Mouse (Mus musculus) adrenal gland, postnatal 14 days (tissue): ENCODE results near the gene Ahr. TPM values are rescaled to one million over a fixed set of nuclear protein-coding genes. Genes with fewer than 3 reads are reported as not detected.
A peak's percentile ranks its signal among the peaks of the same experiment; 100 is the strongest.

Experiments
- DNase-seq: peaks from one replicate; pipeline ENCODE4 v3.0.0; 2021; ENCODE audit warnings: mixed read lengths
- long read RNA-seq, 2 experiments: library from polyadenylated mRNA; stranded (forward); transcript quantifications; one replicate each; pipeline ENCODE4 v2.0.0; 2021
- total RNA-seq: library from RNA; stranded (reverse); gene quantifications from 2 replicates; pipeline ENCODE4 v1.2.3, GENCODE M21; 2021

The Ahr gene
- 8.3 and 8.7 TPM in 2 replicates for total RNA-seq
- long read RNA-seq, experiment 1, full-length matches to known transcripts, result 7 of 7 reads
- long read RNA-seq, experiment 1, partial matches to known transcripts, result 0 of 7 reads
- long read RNA-seq, experiment 1, other reads (novel, unspliced or antisense), result 0 of 7 reads
- long read RNA-seq, experiment 2, full-length matches to known transcripts, result 2 of 3 reads
- long read RNA-seq, experiment 2, partial matches to known transcripts, result 0 of 3 reads
- long read RNA-seq, experiment 2, other reads (novel, unspliced or antisense), result 1 of 3 reads

DNA sequence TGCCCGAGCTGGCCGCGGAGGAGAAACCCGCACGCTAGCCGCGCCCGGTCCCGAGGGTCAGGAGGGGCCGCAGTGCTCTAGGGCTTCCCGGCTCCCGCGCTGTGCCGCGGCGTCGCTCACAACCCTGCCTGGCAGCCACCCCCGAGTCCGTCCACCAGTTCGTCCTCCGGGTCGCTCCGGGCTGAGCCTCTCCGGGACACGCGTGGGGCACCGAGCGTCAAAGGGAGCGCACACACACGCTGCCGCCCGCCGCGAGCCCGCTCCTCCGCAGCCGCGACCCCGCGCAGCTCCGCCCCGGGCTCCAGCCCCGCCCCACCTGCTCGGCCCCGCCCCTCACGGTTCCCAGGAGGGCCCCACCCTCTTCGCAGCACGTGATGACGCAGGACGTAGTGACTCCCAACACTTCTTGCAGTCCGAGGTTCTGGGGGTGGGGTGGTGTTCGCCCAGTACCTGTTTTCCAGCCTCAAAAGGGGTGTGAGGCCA is at the start of gene Ahr:
Ahr (minus strand) TSS at position 285 of the 483 bp plus-strand sequence.
- DNase-seq, result peak; percentile 92

DNA sequence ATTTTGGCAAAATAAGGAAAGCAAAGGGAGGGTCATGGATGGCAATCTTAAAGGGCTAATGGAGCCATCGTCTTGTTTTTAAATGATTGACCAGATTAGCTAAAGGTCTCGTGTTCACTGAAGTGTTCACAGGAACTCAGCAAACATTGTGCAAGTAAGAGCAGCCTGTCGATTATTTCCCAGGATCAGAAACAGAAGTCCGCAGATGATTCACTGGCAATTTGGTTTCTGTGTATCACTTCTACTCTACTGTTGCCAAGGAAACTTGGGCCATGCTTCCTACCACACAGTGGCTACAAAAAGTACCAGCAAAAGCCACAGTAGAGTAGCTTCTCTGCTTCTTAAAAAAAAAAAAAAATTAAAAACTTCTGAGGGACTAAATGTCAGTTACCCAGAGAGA is 44.0 kb upstream of the Ahr start:
- DNase-seq, result no peak

DNA sequence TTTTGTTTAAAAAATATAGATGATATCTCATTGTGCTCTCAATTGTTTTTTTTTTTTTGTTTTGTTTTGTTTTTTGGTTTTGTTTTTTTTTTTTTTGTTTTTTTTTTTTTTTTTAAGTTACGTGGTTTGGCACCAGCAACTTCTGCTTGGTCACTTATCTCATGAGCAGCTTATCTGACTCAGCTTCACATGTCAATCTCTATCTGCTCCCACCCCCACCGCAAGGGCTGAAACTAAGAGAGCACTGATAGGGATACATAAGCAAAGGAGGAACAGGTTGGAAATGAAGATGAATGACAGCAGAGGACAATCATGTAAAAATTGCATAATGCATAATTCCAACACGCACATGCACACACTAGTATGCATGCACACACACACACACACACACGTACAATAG is 41.3 kb upstream of the Ahr start:
- DNase-seq, result no peak

DNA sequence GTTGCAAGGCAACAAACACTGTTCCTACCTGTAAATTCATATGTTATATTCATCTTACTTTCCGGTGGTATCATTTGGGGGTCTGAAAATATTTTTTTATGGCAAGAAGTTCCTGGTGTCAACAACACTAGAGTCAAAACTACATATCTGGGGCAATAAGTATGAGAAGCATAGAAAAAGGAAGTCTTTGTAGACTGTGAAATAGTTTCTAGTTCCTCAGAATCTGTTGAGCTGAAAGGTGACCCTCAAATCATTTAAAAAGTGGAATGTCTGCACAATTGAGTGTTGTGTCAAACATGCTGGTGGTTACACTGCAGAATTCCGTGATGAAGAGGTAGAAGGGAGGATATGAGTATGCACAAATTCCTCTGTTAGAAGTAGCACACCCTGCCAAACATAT is 38.9 kb upstream of the Ahr start:
- no peak for DNase-seq

DNA sequence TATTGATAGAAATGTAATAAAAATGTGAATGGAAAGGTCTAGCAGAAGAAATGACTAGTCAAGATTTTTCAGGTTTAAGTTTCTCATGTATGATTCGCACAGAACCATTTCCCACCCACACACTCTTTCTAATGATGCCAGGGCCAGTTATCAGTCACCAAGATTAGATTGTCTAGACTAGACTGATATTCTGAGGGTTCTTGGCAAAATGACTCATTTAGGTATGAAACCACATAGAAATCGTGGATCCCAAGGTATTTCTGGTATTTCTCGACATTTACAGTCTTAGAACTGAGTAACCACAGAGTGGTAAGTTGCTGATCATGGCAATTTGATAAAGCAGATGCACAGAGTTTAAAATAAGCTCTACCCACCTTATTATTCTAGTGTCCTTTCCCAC is 28.0 kb upstream of the Ahr start:
- no peak for DNase-seq

DNA sequence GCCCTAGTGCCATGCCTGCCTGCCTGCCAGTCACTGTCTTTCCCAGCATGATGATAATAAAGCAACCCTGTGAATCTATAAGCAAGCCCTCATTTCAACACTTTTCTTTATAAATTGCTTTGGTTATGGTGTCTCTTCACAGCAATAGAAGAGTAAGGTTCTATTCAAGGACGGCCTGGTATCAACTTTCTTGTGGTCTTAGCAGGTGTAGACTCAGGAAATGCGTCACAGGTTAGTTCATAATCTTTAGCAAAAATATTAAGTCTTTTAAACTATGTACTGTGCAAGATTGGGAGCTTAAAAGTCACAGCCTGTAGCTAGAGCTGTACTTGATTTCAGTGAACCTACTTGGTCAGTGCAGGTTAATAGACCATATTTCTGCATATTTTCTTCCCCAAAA is 24.0 kb upstream of the Ahr start:
- DNase-seq, result no peak

DNA sequence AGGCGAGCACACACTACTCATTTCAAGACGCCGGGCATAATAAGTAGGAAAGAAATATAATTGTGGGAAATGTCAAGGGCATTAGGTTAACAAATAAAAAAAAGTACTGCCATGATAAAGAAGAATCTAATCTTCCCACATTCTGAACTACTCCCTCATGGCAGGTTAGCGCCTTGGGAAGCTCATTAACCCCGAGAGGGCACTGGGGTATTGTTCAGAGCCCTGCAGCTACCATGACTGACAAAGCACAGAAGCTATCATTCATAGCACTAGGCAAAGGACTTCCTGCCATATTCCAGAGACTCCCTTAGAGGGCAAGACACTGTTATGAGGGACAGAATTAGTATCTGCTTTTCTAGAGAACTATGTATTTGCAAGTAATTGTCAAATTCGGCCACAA is 21.1 kb upstream of the Ahr start:
- DNase-seq, result no peak

DNA sequence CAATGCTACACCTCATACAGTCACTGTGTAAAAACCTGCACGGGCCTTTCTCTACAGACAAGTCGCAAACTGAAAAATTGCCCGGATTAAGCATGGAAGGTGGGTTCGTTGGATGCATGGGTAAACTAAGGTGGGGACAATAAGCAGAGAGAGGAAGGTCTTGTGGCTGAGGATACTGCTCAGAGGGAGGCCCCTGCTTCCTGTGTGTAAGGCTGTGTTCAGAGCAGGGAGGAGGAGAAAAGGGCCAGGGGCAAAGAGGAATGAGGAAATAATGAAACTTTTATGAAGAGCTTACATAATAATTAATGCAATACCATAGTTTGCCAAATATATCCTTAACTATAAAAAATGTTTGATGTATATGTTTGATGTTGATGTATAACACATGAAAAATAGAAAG is 19.5 kb upstream of the Ahr start:
- DNase-seq, result no peak

DNA sequence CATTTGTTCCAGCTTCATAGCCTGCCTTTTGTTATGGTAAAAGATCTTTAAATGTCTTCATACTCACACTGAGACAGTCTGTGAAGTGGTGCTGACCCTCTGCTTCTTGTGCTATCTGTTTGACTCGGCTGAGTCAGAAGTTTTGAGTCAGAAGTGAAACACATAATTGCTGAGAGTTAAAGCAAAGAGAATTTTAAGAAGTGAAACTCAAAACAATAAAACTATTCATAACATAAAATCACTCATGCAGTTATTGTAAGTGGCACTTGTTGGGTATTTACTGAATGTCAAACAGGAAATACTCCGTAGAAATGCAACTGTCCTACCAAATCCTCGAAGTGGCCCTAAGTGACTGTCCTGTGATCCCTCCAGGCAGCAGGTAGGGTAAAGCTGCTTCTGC is 18.3 kb upstream of the Ahr start:
- no peak for DNase-seq

DNA sequence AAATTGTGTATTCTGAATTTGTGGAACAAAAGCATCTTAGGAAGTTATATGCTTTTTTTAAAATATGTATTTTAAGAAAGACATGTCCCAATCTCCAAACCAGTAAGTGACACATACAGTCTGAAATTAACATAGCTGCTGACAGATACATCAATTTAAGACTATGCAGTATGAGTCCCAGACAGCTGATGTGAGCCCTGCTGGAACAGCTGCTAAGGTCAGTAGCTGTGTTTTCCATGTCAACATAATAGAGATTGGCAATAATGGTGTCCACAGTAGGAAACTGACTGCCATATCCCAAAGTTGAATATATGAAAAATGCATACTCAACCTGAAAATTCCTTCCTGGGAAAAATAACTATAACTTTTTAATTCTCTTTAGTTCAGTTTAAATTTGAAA is 15.5 kb upstream of the Ahr start:
- DNase-seq, result no peak

DNA sequence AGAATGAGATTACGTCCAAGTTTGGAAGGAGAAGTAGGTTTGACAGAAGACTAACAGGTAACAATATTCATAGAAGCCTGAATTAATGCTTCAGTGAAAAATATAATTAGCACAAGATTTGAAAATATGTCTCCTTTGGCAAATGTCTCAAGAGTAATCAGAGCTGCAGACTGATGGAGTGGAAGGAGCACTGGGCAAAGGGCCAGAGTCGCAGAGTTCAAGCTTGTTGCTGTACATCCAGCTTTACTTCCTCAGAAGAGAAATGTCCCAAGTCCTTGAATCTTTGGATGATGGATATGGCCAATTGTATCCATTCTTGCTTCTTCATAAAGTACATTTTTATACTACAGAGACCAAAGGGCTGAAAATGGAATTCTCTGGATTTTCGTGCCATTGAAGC is 8.0 kb upstream of the Ahr start:
- no peak for DNase-seq

DNA sequence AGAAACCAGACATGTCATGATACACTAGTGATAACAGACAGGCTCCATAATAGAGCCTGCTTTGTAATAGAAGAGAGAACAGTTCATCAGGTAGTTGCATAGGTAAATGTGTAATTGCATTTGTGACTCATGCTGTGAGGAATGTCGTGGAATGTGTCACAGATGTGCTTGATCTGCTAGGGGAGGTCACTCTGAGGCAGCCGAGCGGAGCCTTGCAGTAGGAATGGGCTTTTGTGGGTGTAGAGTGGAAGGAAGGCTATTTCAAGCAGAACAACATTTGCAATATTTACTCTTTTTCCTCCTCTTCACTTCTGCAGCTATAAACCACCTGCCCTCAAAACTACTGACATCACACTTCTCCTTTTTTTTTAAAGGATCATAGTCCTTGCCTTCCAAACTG is 4.0 kb upstream of the Ahr start:
- DNase-seq, result no peak

DNA sequence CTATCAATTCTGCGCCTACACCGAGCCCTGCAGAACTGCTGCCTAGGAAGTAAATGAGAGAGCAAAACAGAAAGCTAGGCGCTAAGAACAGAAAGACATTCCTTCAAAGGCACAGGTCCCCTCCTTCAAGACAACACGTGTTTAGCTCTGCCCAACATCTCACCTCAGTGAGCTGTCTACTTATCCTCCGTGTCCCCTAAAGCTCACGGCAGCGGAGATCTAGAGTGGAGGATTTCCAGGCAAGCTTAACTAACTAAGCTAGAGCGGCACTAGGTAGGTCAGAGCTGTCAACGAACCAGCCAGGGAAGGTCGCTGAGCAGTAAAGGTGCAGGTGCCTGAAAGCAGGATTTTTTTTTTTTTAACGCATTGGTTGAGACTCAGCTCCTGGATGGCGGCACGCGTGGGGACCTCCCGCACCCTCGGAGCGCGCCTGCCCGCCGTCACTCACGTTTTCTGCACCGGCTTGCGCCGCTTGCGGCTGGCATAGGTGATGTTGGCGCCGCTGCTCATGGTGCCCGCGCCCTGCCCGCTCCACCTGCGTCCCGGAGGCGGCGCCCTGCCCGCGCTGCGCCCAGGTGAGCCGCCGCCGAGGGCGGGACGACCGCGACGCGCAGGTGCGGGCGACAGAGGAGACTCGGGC is 604 bp downstream of the Ahr start:
- no peak for DNase-seq

DNA sequence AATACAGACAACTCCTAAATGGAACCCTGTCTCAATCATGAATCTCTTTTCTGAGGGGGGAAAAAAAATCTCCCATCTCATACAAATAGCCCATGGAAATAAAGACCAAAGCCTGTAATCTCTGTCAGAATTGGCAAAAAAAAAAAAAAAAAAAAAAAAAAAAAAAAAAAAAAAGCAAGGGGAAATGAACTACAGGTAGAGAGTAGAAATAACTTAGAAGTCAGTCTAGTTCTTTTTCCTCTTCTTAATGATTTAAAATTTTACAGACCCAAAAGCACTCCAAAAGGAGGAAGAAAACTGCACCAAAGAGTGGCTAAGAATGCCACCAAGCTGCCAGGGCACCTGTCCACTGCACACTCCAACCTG is 1.1 kb downstream of the Ahr start:
- DNase-seq, result no peak

DNA sequence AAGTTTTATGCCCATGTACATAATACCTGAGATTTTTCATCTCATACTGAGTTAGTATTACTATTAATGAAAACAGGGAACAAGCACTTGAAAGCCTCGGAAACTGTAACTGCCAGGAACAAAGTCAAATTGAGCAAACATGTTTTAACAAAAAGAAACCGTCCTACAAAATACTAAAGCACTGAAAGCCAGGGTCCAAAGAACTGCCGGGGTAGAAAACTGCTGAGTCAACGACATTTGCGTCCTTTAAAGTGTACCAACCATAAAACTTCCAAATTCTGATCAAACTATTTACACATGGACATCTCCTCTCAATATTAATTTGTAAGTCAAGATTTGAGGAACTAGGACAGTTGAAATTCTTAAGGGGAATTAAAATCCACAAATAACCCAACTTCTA is 1.7 kb downstream of the Ahr start:
- no peak for DNase-seq

DNA sequence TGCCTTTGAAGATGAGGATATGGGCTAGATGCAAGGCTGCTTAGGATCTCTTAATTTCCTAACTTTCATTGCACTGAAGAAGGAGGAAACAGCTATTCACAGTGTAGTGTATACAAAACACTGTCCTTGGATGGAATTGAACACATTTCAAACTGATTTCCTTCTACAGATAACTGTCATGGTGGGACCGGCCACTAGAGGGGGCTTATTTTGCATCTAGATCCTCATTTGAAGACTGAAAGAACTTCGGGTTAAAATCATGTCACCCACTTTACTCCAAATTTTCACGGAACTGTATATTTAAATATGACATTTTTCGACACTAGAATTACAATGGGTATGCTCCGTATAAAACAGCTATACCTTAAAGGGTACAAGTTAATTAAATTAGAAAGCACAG is 2.7 kb downstream of the Ahr start:
- peak; percentile 69 for DNase-seq

DNA sequence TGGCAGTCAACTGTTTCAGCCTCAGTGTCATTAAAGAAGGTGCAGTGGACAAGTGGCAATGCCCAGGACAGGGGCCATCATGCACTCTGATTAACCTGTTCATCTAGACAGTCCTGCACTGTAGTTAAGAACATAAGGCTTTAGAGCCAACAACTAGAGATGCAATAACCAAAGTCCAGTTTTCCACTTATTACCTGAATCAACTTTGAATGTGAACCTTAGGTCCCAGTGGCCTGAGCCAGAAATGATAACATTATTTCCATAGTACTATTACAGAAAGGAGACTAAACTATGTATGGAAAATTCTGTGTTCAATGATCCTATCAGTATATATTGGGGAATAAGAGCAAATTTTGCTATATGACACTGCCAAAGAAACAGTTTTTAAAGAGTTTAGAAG is 4.3 kb downstream of the Ahr start:
- DNase-seq, result no peak

DNA sequence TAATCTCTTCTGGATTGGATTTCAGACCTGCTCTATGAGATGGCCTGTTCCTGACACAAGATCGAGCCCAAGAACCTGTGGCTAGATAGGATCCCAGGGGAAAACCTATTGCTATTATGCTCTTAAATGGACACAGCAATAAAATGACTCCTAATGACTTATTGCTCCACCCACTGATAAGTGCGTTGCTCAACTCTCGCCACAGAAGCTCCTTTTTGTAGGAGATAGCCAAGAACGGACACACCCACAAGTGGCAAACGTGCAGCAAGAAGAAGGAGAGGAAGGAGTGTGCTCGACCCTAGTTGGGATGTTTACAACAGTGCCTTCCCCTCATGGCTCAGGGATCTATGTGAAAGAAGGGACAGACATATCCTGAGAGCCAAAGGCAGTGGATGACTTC is 7.4 kb downstream of the Ahr start:
- no peak for DNase-seq

DNA sequence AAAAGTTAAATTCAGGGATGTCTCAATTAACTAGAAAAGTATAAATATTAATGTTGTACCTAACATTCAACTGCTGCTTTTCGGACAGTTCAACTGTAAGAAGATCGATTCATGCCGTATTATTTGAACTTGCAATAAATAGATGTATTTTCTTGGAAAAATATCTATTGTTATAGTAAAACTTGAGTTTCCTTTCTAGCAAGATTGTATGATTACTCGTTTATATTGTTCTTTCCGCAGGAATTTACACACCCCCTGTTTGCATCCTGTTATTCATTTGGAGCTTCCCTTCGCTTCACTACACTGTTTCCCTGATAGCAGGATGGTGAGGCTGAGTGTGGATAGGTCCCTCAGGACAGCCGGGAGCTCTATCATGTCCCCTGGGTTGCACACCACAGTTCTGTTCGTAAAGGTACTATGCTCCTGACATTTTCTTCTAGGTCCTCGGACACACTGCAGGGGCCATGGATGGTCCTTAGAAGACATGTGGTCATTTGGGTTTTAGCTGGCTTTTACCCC is 12.2 kb downstream of the Ahr start:
- no peak for DNase-seq

DNA sequence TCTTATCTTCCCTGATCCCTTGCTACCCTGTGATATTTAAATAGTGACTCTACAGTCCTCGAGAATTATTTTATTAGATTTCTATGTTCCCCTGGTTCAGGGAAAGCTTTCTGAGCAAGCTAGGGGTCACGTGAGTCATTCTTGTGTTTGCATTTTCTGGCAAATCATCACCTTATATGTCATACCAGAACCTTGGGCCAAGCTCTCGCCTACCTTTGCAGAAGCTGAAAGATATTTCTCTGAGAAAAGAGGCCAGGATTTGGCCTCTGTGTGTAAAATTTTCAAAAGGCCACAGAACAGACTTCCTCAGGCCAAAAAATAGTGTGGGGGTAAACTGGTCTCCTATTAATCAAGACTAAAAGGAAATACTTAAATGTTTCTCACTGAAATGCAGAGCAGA is 19.2 kb downstream of the Ahr start:
- no peak for DNase-seq

DNA sequence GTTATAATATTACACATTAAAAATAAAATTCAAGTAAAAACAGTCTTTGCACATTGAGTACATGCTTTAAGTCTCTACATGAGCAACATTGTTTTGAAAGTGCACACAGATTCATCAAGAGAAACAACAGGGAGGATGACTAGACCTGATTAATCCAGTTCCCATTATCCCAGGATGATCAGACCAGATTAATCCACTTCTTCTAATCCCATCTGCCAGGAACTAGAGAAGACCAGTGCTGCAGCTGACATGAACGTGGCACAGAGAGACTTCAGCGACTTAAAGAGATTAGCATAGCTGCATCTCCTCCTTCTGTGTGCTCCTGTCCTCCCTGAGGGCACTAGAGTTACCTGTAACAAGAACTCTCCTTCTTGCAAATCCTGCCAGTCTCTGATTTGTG is 20.2 kb downstream of the Ahr start:
- DNase-seq, result no peak

DNA sequence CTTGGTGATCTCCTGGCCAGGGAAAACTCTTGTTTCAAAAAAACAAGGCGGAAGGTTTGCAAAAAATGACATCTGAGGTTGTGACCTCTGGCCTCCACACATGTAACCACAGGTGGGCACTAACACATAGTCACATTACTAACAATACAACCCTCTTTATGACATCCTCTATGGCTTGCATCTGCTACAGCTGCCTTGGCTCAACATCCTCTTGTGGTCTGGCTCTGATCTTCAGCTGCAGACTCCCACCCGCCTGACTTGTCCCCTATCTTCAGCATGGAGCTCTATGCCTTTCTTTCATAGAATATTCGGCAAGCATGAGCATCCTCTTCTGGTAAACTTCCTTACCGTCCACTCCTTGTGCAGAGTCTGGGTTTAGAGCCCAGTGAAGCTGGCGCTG is 24.1 kb downstream of the Ahr start:
- no peak for DNase-seq

DNA sequence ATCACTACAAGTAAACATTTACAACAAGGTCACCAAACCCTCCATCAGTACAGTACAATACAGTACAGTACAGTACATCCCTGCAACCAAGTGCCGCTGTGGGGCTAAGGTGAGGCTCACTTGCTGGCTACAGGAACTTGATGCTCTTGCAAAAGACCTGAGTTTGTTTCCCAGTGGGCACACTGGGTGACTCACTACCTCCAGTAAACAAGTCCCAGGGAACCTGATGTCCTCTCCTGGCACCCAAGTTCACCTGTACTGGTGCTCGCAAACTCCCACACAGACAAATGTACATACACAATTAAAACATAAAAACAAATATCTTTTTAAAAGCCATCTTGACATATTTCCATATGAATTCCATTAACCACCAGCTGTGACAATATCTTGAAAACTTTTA is 28.5 kb downstream of the Ahr start:
- no peak for DNase-seq

DNA sequence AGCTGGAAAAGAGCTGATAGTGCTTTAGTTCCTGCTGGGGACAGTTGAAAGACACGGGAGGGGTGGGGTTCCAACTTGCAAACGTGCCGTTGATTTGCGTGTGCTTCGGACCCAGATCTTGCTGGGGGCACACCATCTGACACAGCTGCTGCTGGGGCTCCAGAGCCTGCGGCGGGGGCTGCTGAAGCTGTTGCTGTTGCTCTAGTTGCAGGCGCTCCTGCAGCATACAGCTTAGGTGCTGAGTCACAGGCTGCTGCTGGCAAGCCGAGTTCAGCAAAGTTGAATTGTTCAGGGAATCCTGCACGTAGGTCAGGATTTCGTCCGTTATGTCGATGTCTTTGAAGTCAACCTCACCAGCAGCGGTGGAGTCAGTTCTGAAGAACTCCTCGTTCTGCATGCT is 30.8 kb downstream of the Ahr start:
- DNase-seq, result no peak
